Mouse (Mus musculus) C2C12 (cell line): ENCODE data around the gene Arhgef5.

Experiments used
- CEBPB ChIP-seq: IDR thresholded peaks from one replicate; pipeline ENCODE4 v1.6.1; 2011; ENCODE audit warnings: low read depth, mild to moderate bottlenecking, control low read depth, moderate library complexity
- CTCF ChIP-seq: IDR thresholded peaks from one replicate; pipeline ENCODE4 v1.5.1; 2011; ENCODE audit not compliant: control insufficient read depth, insufficient read depth, insufficient read length
- MAX ChIP-seq: IDR thresholded peaks from one replicate; pipeline ENCODE4 v1.6.1; 2011; ENCODE audit warnings: mild to moderate bottlenecking, control low read depth
- MYOD1 ChIP-seq: IDR thresholded peaks from one replicate; pipeline ENCODE4 v1.6.1; 2011; ENCODE audit warnings: low read depth; ENCODE audit not compliant: control insufficient read depth, insufficient read length
- USF1 ChIP-seq: IDR thresholded peaks from one replicate; pipeline ENCODE4 v1.6.1; 2011; ENCODE audit warnings: low read depth, mild to moderate bottlenecking, control low read depth, moderate library complexity

GRCm38 (mm10) chr6:43292471-43293076 lies 27.2 kb downstream of the Arhgef5 start:
- TF ChIP-seq CTCF: no peak
- TF ChIP-seq CEBPB: peak; percentile 28
- TF ChIP-seq MAX: no peak
- TF ChIP-seq USF1: no peak
- TF ChIP-seq MYOD1: peak; percentile 38
